Mouse (Mus musculus) megakaryocyte, embryonic 14.5 days (primary cell): Measurements from ENCODE around the gene Rps9. TPM values are rescaled to one million over a fixed set of nuclear protein-coding genes. Genes with fewer than 3 reads are reported as not detected.
"Not testable (repeated sequence)": the region's sequence is repeated elsewhere in the genome, so short reads cannot be mapped to it uniquely, and the experiment has no call there.

Source experiments
- H3K27me3 ChIP-seq: replicated peaks from 2 replicates; pipeline ENCODE3; 2012; ENCODE audit warnings: inconsistent platforms
- H3K36me3 ChIP-seq: replicated peaks from 2 replicates; pipeline ENCODE3; 2012; ENCODE audit warnings: low read length, inconsistent platforms, mixed read lengths
- H3K4me1 ChIP-seq: 2 replicates; pipeline ENCODE4 v1.6.1; 2012; ENCODE audit warnings: inconsistent platforms
- H3K4me3 ChIP-seq: replicated peaks from 2 replicates; pipeline ENCODE3; 2012; ENCODE audit warnings: moderate library complexity, mild to moderate bottlenecking, inconsistent platforms
- H3K9me3 ChIP-seq: 2 replicates; pipeline ENCODE4 v1.6.1; 2012; ENCODE audit warnings: inconsistent platforms
- FLI1 ChIP-seq: IDR thresholded peaks from 2 replicates; pipeline ENCODE4 v1.6.1; 2012; ENCODE audit warnings: low read length, inconsistent platforms, mixed read lengths
- GATA1 ChIP-seq: IDR thresholded peaks from 3 replicates; pipeline ENCODE4 v1.6.1; 2012; ENCODE audit warnings: mixed read lengths, low read length, inconsistent platforms, borderline replicate concordance
- polyA plus RNA-seq: library from polyadenylated mRNA; stranded (reverse); fragments of >175 nt; gene quantifications from 2 replicates; pipeline ENCODE4 v1.2.3, GENCODE M21; 2012; ENCODE audit warnings: low replicate concordance; ENCODE audit not compliant: insufficient read depth

Gene Rps9
- polyA plus RNA-seq, 1 experiment, result 1,094 TPM

GRCm38 (mm10) chr7:3712264-3712942 lies 8.6 kb downstream of the Rps9 start:
- Histone ChIP-seq H3K36me3 (peaks cover 7% of the 10 kb centered on the region), H3K4me3 (no peak overlapping the region), H3K9me3 (no peaks in the 10 kb centered on the region), H3K4me1 (peaks cover 33% of the 10 kb centered on the region), H3K27me3 (peaks cover 13% of the 10 kb centered on the region)
- TF ChIP-seq FLI1, result no peak

- TF ChIP-seq FLI1 (no peak), GATA1 (no peak)
- Histone ChIP-seq H3K36me3 (no peaks in the 10 kb centered on the region), H3K27me3 (peaks cover 13% of the 10 kb centered on the region), H3K4me3 (no peak overlapping the region), H3K4me1 (peaks cover 31% of the 10 kb centered on the region), H3K9me3 (no peaks in the 10 kb centered on the region)
Measured at GRCm38 (mm10) chr7:3715249-3715648, 11.5 kb downstream of the Rps9 start.

DNA sequence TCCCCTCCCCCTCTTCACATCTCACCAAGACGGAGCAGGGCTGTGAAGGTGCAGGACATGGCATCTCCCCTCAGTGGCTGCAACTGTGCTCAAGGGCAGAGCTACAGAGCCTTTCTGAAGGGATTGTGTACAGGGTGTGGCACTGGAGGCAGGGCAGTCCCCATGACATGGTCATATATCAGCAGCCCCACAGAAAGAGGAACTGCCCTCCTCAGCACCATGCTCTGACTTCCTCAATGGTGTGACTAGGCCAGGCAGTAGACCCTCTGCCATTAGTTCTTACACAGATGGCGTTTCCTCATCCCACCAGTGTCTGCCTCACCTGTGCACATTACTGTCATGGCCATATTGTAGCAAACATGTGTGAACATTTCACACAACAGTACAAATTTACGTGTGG lies 16.5 kb downstream of the Rps9 start, which contains the start of gene Pirb:
Pirb (minus strand) TSS at position 124 of the 400 bp plus-strand sequence.
- H3K36me3 ChIP-seq, H3K27me3 ChIP-seq, H3K4me3 ChIP-seq, H3K4me1 ChIP-seq, H3K9me3 ChIP-seq: not testable (repeated sequence)

DNA sequence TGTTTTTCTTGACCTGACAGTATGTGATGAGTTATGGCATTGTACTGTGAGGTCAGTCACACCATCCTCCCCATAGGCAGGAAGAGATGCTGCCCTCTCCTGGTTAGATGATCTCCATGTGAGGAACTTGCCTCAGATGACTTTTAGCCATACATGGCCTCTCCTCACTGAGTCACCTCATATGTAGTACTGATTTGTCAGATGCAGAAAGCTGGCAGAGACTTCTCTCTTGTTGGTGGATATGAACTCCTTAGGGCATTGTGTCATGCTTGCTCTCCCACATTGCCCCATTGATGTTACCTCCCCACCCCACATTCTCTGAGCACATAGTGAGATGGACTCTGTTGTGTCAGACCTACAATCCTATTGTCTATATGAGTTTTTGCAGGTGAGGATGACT lies 21.7 kb downstream of the Rps9 start:
- H3K4me3 ChIP-seq, H3K36me3 ChIP-seq, H3K27me3 ChIP-seq, H3K4me1 ChIP-seq, H3K9me3 ChIP-seq: not testable (repeated sequence)

- H3K9me3 ChIP-seq, H3K27me3 ChIP-seq, H3K4me1 ChIP-seq, H3K4me3 ChIP-seq, H3K36me3 ChIP-seq: not testable (repeated sequence)
Measured at GRCm38 (mm10) chr7:3732675-3733074, 28.9 kb downstream of the Rps9 start.

Other genes with a start within 250 kb of the Rps9 start
- not detected in 2 replicates for gene Tarm1, start 201.4 kb upstream of the Rps9 start, polyA plus RNA-seq
- gene Oscar, start 87.8 kb upstream of the Rps9 start, polyA plus RNA-seq, result 1.4 TPM in 1 of 2 replicates, not detected in the other
- 16.3 and 87.7 TPM in 2 replicates for gene Ndufa3, start 86.6 kb upstream of the Rps9 start, polyA plus RNA-seq
- gene Tfpt, start 74.1 kb upstream of the Rps9 start, polyA plus RNA-seq, result 31.4 and 57.9 TPM in 2 replicates
- 7.5 and 49.6 TPM in 2 replicates for gene Prpf31, start 74.0 kb upstream of the Rps9 start, polyA plus RNA-seq
- gene Cnot3, start 58.7 kb upstream of the Rps9 start, polyA plus RNA-seq, result 518 and 624 TPM in 2 replicates
- gene Leng1, start 38.2 kb upstream of the Rps9 start, polyA plus RNA-seq, result 5.3 and 22.0 TPM in 2 replicates
- gene Tmc4, start 26.4 kb upstream of the Rps9 start, polyA plus RNA-seq, result 3.3 and 9.3 TPM in 2 replicates
- gene Tsen34, start 11.1 kb upstream of the Rps9 start, polyA plus RNA-seq, result 60.0 and 93.4 TPM in 2 replicates
- 210 and 251 TPM in 2 replicates for gene Mboat7, start 10.5 kb upstream of the Rps9 start, polyA plus RNA-seq
- gene Pirb, start 16.4 kb downstream of the Rps9 start, polyA plus RNA-seq, result 14.2 TPM in 1 of 2 replicates, not detected in the other
- not detected in 2 replicates for gene Gm15448, start 121.7 kb downstream of the Rps9 start, polyA plus RNA-seq
- 0.23 TPM in 1 of 2 replicates, not detected in the other for gene Pira2, start 141.1 kb downstream of the Rps9 start, polyA plus RNA-seq
- 0.12 TPM in 1 of 2 replicates, not detected in the other for gene Gm14548, start 194.1 kb downstream of the Rps9 start, polyA plus RNA-seq
- gene Lilra6, start 211.5 kb downstream of the Rps9 start, polyA plus RNA-seq, result 1.1 TPM in 1 of 2 replicates, not detected in the other